Mouse (Mus musculus) cerebellum, adult 11 months (tissue): ENCODE results near the gene Hexim1.

ENCODE experiments used
- DNase-seq: peaks from one replicate; pipeline ENCODE4 v3.0.0; 2022

Gene Hexim1

GRCm38 (mm10) chr11:103119609-103120008, 3.6 kb downstream of the Hexim1 start:
- no peak for DNase-seq

- no peak for DNase-seq
Observed at GRCm38 (mm10) chr11:103120315-103120714, 4.3 kb downstream of the Hexim1 start.

- DNase-seq = peak; percentile 80
Observed at GRCm38 (mm10) chr11:103131701-103132575, 15.9 kb downstream of the Hexim1 start, which contains the start of gene Hexim2. Hexim2 (plus strand) TSS chr11:103132429.

GRCm38 (mm10) chr11:103132576-103133455, 16.8 kb downstream of the Hexim1 start:
- DNase-seq = peak; percentile 100

GRCm38 (mm10) chr11:103133456-103134185, 17.6 kb downstream of the Hexim1 start:
- DNase-seq = no peak

GRCm38 (mm10) chr11:103134221-103134620, 18.2 kb downstream of the Hexim1 start:
- DNase-seq = no peak

- DNase-seq = no peak
Observed at GRCm38 (mm10) chr11:103136039-103136577, 20.1 kb downstream of the Hexim1 start.

- no peak for DNase-seq
Observed at GRCm38 (mm10) chr11:103139951-103140762, 24.1 kb downstream of the Hexim1 start.

GRCm38 (mm10) chr11:103140763-103141100, 24.7 kb downstream of the Hexim1 start:
- DNase-seq = no peak

- no peak for DNase-seq
Observed at GRCm38 (mm10) chr11:103141101-103141943, 25.3 kb downstream of the Hexim1 start.

- DNase-seq = no peak
Observed at GRCm38 (mm10) chr11:103141944-103142255, 25.9 kb downstream of the Hexim1 start.

GRCm38 (mm10) chr11:103142441-103143182, 26.6 kb downstream of the Hexim1 start:
- DNase-seq = peak; percentile 87

- no peak for DNase-seq
Observed at GRCm38 (mm10) chr11:103144309-103145285, 28.6 kb downstream of the Hexim1 start.

GRCm38 (mm10) chr11:103146386-103146785, 30.4 kb downstream of the Hexim1 start:
- DNase-seq = no peak

GRCm38 (mm10) chr11:103147766-103148165, 31.7 kb downstream of the Hexim1 start:
- DNase-seq = no peak

GRCm38 (mm10) chr11:103149771-103150170, 33.7 kb downstream of the Hexim1 start:
- DNase-seq = no peak

- DNase-seq = peak; percentile 96
Observed at GRCm38 (mm10) chr11:103158621-103159478, 42.8 kb downstream of the Hexim1 start.

GRCm38 (mm10) chr11:103160738-103161137, 44.7 kb downstream of the Hexim1 start:
- no peak for DNase-seq
